Mouse (Mus musculus) spleen, adult 2 months (tissue): ENCODE results near the gene Cd27.

ENCODE experiments used
- CTCF ChIP-seq: fragments of 200-500 bp; IDR thresholded peaks from 2 replicates; pipeline ENCODE4 v1.5.1; 2011; ENCODE audit warnings: mild to moderate bottlenecking, inconsistent platforms; ENCODE audit not compliant: insufficient read depth, insufficient read length, insufficient replicate concordance; ENCODE audit errors: extremely low read depth
- POLR2A ChIP-seq: fragments of 200-500 bp; IDR thresholded peaks from 2 replicates; pipeline ENCODE4 v1.6.1; 2011; ENCODE audit warnings: low read depth, low read length, inconsistent platforms

GRCm38 (mm10) chr6:125192016-125192714 is 44.6 kb downstream of the Cd27 start:
- no peak for TF ChIP-seq CTCF
- TF ChIP-seq POLR2A: no peak
